Mouse (Mus musculus) retina, embryonic 14.5 days (tissue): ENCODE measurements around the gene Plp2.

ENCODE experiments used
- DNase-seq: peaks from one replicate; pipeline ENCODE4 v3.0.0-alpha.2; 2015; ENCODE audit warnings: low spot score

The Plp2 gene

GRCm38 (mm10) chrX:7661086-7661485 is 10.1 kb downstream of the Plp2 start:
- no peak for DNase-seq

GRCm38 (mm10) chrX:7658785-7659589 is 12.2 kb downstream of the Plp2 start:
- no peak for DNase-seq

GRCm38 (mm10) chrX:7658031-7658784 is 13.0 kb downstream of the Plp2 start:
- DNase-seq: peak; percentile 53

GRCm38 (mm10) chrX:7657221-7657639 is 14.0 kb downstream of the Plp2 start, which contains the start of gene Prickle3:
Gene Prickle3, plus strand, starts transcription at chrX:7657260.
- no peak for DNase-seq

DNA sequence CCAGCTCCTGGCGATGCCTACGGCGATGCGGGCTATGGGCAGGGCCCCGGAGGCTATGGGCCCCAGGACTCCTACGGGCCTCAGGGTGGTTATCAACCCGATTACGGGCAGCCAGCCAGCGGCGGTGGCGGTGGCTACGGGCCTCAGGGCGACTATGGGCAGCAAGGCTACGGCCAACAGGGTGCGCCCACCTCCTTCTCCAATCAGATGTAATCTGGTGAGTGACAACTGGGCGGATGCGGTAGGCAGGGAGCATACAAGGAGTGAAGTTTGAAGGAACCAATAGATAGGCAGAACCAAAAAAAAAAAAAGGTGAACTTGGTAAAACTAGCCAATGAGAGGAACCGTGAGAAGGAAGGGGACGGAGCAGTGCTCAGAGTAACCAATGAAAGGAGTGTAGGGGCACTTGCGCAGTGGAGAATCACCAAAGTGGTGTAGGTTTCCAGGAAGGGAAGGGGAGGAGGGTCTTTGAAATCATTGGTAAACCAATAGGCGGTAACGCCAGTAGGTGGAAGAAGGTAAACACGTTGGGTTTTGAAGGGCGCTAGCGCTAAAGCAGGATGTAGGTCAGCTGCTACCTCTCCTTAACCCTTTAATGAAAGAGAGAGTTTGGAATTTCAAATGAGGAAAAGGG is 22.4 kb downstream of the Plp2 start:
- DNase-seq: peak; percentile 87

DNA sequence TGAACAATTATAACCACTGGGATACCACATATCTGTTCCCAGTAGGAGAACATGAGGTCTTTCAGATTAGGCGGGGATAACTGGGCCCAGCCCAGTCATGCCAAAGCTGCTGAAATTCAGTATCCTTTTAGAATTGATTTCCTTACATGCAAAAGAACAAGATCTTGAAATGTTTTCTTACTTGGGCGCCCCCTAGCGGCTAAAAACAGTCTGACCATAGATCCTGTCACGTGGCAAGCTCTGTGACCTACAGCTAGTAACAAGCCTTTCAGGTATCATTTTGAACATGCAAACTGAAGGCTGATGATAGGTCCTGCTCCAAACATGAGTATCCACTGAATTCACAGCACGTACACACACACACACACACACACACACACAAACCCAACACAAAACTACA is 25.8 kb downstream of the Plp2 start:
- peak; percentile 83 for DNase-seq

DNA sequence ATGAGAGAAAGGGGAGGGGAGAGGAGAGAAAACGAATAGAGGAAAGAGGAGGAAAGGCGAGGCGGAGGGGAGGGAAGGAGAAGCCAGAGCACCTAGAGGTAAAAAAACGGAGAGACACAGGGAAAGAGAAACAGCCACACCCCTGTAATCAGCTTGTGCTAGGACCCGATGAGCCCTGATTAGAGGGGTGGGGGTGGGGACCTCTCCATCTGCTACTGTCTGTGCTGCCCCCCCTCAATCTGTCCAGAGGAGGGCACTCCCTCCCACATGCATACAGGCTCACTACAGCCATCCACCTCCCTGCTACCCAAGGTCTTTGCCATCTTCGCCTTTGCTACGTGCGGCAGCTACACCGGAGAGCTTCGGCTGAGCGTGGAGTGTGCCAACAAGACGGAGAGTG is 30.4 kb downstream of the Plp2 start:
- DNase-seq: peak; percentile 24

GRCm38 (mm10) chrX:7639536-7640325 is 31.5 kb downstream of the Plp2 start:
- no peak for DNase-seq

DNA sequence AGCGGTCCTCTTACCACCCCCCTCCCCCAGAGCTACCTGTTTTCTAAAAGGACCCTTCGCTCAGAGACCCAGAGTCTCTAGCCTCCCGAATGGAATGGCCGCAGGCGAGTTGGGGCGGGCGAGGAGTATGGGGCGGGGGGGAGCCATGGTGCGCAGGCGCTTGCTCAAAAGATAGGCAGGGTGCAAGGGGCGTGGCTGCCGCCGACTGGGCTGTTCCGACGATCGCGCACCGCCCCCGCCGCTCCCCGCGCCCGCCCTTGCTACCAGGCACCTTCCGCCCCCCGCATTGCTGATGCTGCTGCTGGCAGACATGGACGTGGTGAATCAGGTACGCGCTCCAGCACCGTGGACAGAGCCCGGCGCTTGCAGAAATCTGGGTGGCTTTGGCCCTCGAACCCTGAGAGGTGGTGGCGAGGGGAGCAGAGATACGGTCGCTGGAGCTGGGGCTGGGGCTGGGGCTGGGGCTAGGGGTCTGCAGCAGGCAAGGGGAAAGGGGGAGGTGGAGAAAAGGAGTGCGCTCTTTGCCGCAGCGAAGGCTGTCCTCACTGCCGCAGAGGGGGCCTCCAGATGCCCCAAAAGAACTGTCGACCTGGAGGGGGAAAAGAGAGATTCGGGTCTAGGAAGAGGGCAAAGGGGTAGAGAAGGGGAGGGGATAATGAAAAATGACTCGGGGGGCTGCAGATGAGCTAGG is 32.6 kb downstream of the Plp2 start, which contains the start of gene Syp:
TSS of gene Syp (plus strand) at position 71 of the 691 bp plus-strand sequence.
- peak; percentile 85 for DNase-seq

DNA sequence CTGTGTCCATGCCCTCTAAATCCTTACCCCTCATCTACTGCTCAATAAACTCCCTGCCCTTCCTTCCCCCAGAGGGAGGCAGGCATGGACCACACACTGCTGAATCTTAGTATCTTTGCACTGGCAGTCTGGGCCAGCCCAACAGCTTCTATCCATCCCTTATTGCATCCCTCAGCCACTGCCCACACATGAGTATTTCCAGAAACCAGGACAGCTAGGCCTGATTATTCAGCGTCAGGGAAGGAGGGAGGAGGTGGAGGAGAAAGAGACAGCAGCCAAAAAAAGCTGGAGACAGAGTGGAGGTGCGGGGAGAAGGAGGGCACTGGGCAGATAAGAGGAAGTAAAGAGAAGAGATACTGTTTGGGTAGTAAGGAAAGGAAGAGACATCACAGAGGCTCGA is 36.1 kb downstream of the Plp2 start:
- no peak for DNase-seq

DNA sequence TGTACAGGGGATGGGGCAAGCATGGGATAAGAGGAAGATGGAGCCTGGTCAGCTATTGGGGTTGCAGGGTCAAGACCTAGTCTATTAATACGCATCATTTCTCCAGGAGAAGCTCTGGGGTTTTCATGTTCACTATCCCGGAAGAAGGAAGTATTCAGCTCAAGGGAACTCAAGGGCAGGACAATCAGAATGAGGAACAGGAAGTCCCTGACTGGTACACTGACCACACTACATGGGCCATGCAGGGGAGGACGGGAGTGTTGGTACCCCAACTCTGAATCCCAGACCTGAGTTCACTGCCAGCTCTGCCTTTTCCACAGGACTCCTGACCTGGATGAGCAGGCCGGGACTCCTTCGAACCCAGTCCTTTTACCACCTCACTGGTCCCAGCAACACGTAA is 38.6 kb downstream of the Plp2 start:
- DNase-seq: no peak
